Mouse (Mus musculus): ENCODE measurements around the gene 6430548M08Rik. TPM values are rescaled to one million over a fixed set of nuclear protein-coding genes. Genes with fewer than 3 reads are reported as not detected.
A peak's percentile ranks its signal among the peaks of the same experiment; 100 is the strongest.

Gene 6430548M08Rik
- polyA plus RNA-seq, 1 experiment from 2014 or later, result 12.9 TPM

DNA sequence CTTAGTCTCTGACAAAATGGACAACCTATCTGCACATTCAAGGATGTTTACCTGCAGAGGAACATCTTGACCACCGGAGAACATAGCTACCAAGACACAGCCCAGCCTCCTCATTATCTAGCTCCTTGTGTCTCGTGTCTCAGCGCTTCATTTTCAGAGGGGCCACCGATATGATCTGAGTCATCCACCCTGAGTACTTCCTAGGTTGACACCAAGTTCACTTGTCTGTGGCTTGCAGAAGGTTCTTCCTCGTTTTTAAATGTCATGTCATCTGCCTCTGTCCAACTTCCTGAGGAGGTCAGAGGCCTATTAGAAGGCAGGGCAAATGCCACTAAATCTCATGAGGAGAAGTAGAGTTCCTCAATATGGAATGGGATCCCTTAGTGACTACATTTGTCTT is 1.4 kb upstream of the 6430548M08Rik start:
- Histone ChIP-seq H3K4me1 (peaks cover 22% of the 10 kb centered on the region), H3K27ac (no peak overlapping the region), H3K36me3 (replicated peaks) (no peaks in the 10 kb centered on the region), H3K27me3 (peaks cover 30% of the 10 kb centered on the region), H3K9me3 (no peaks in the 10 kb centered on the region), H3K4me3 (replicated peaks) (no peak overlapping the region), H3K9ac (no peak overlapping the region), H3K4me2 (no peak overlapping the region)
- ATAC-seq (ENCODE audit: low FRiP score), result no peak
- WGBS, result 92% methylated on average over 5 of the region's 5 CpGs

DNA sequence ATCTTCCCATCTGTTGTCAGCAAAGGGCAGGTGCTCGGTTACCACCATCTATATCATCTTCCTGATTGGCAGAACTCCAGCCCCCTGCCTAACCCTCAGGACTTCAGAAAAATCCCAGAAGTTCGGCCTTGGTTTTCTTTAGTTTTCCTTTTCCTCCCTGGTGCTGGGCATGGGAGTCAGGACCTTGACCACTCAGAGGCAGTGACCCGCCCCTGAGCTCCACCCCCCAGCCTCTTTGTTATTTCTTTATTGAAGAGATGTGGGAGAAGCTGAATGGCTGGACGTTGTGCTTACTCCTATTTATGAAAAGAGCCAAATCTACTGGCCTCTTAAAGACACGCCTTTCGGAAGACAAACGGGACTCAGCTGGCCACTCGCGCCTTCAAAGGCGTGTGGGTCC is 646 bp upstream of the 6430548M08Rik start:
- no peaks in the 10 kb centered on the region for H3K36me3 ChIP-seq (replicated peaks)
- 2% methylated on average over 10 of the region's 10 CpGs for WGBS
- H3K9ac ChIP-seq, result peak overlapping the region; percentile 70
- H3K4me1 ChIP-seq, result peaks cover 22% of the 10 kb centered on the region
- ATAC-seq (ENCODE audit: low FRiP score), result no peak
- peak overlapping the region; percentile 84 for H3K4me2 ChIP-seq
- H3K4me3 ChIP-seq (replicated peaks), result peak overlapping the region; percentile 71
- peaks cover 30% of the 10 kb centered on the region for H3K27me3 ChIP-seq
- H3K27ac ChIP-seq, result peak overlapping the region; percentile 89
- no peaks in the 10 kb centered on the region for H3K9me3 ChIP-seq

DNA sequence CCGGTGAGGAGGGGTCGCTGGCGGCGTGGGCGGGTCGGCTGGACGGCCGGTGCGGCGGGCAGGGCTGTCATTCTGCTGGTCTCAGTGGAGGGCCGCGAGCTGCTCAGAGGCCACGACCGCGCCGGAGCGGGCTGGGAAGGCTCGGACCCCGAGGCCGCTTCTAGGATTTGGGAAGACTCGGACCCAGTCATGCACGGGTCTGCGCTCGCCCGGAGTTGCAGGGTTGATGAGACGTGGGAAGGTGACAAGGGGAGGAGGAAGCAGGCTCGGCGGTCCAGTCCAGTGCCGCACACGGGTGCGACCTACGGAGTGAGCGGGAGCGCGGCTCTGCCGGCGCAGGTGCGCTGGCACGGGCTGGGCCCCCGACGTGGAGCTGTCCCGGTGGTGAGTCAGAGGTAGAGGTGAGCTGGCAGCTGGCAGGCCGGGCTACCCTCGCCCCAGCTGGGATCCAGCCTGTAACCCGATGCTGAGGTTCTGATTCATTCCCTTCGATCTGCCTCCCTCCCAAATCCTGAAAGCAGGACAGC is 426 bp downstream of the 6430548M08Rik start:
- Histone ChIP-seq H3K27ac (peak overlapping the region; percentile 56; the same call in 1 of the 2 replicates), H3K9me3 (no peaks in the 10 kb centered on the region), H3K9ac (peak overlapping the region; percentile 78), H3K4me3 (replicated peaks) (peak overlapping the region; percentile 71), H3K4me1 (peaks cover 23% of the 10 kb centered on the region), H3K27me3 (peaks cover 30% of the 10 kb centered on the region), H3K36me3 (replicated peaks) (no peaks in the 10 kb centered on the region), H3K4me2 (peak overlapping the region; percentile 82)
- no peak; the same call in 1 of the 2 replicates for ATAC-seq (ENCODE audit: low FRiP score)
- WGBS, result 1% methylated on average over 46 of the region's 46 CpGs

DNA sequence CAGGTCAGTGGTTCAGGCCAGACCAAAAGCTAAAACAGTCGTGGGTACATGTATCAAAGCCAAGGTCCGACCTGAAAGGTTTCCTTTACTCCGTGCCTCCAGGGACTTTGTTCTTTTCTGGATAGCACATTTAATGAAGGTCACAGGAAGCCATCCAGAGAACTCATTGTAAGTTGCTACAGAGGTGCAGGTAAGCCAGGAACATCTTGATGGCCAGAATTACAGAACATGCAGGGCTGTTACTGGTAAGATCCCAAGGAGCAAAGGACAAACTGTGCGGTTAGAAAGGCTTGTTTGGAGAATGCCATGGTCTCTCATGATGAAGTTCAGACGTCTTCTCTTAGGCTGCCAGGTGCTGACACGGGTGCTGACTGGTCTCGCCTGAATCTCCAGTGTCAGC is 2.6 kb downstream of the 6430548M08Rik start:
- no peak overlapping the region; the same call in 1 of the 2 replicates for H3K9ac ChIP-seq
- WGBS, result 81% methylated on average over 7 of the region's 7 CpGs
- no peak overlapping the region for H3K4me3 ChIP-seq (replicated peaks)
- no peaks in the 10 kb centered on the region for H3K36me3 ChIP-seq (replicated peaks)
- no peak overlapping the region for H3K27ac ChIP-seq
- H3K4me1 ChIP-seq, result peaks cover 29% of the 10 kb centered on the region
- H3K4me2 ChIP-seq, result no peak overlapping the region
- ATAC-seq (ENCODE audit: low FRiP score), result no peak
- H3K9me3 ChIP-seq, result no peaks in the 10 kb centered on the region
- H3K27me3 ChIP-seq, result peaks cover 30% of the 10 kb centered on the region

DNA sequence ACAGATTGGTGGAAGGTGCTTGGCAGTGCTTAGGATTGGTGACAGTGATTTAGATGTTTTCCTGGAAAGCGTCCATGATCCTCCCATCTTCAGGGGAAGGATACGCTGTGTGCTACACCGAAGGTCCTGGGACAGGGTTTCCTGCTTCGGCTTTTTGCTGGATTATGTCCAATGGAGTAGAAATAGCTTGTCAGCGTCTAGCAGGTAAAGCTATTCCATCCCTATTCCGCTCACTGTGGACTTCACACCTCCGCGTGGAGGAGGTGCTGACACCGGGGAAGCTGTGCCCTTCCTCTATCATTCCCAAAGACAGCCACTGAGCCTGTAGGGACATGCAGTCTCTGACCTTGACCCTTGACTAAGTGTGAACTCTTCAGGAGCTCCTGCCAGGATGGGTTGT is 4.2 kb downstream of the 6430548M08Rik start:
- H3K27me3 ChIP-seq, result peaks cover 30% of the 10 kb centered on the region
- WGBS, result 87% methylated on average over 9 of the region's 9 CpGs
- H3K9me3 ChIP-seq, result no peaks in the 10 kb centered on the region
- H3K4me3 ChIP-seq (replicated peaks), result no peak overlapping the region
- no peak overlapping the region for H3K9ac ChIP-seq
- H3K36me3 ChIP-seq (replicated peaks), result no peaks in the 10 kb centered on the region
- H3K4me1 ChIP-seq, result peaks cover 24% of the 10 kb centered on the region
- ATAC-seq (ENCODE audit: low FRiP score), result no peak
- H3K27ac ChIP-seq, result no peak overlapping the region
- H3K4me2 ChIP-seq, result no peak overlapping the region

- no peak overlapping the region for H3K4me3 ChIP-seq (replicated peaks)
- H3K9me3 ChIP-seq, result no peaks in the 10 kb centered on the region
- no peak overlapping the region for H3K4me2 ChIP-seq
- H3K27me3 ChIP-seq, result peaks cover 30% of the 10 kb centered on the region
- no peak for ATAC-seq (ENCODE audit: low FRiP score)
- WGBS, result 77% methylated on average over 5 of the region's 5 CpGs
- H3K4me1 ChIP-seq, result peaks cover 21% of the 10 kb centered on the region
- H3K36me3 ChIP-seq (replicated peaks), result no peaks in the 10 kb centered on the region
- no peak overlapping the region for H3K27ac ChIP-seq
- H3K9ac ChIP-seq, result no peak overlapping the region
These were observed 4.9 kb downstream of the 6430548M08Rik start for GRCm38 (mm10) chr8:120118847-120119246.

DNA sequence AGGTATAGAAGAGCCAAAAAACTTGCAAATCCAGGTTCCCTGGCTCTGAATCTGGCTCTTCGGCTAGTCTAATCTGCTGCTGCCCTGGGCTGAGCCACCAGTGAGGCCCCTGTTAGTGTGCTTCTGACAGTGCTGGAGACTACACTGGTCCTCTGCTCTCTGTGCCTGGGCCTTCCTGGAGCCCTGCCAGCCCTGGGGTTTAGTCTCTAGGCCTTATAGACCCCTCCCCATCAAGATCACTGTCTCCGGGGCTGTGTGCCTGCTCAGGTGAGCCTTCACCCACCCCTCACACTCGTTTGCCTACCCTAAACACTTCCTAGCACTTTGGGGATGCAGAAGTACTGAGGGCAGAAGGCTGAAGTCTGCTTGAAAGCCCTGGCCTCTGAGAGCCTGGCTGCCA is 5.5 kb downstream of the 6430548M08Rik start:
- H3K9me3 ChIP-seq, result no peaks in the 10 kb centered on the region
- 68% methylated on average over 3 of the region's 3 CpGs for WGBS
- H3K4me3 ChIP-seq (replicated peaks), result no peak overlapping the region
- no peak overlapping the region for H3K4me2 ChIP-seq
- H3K9ac ChIP-seq, result no peak overlapping the region
- no peaks in the 10 kb centered on the region for H3K36me3 ChIP-seq (replicated peaks)
- ATAC-seq (ENCODE audit: low FRiP score), result no peak
- H3K27me3 ChIP-seq, result peaks cover 26% of the 10 kb centered on the region
- H3K27ac ChIP-seq, result no peak overlapping the region
- peaks cover 23% of the 10 kb centered on the region for H3K4me1 ChIP-seq

DNA sequence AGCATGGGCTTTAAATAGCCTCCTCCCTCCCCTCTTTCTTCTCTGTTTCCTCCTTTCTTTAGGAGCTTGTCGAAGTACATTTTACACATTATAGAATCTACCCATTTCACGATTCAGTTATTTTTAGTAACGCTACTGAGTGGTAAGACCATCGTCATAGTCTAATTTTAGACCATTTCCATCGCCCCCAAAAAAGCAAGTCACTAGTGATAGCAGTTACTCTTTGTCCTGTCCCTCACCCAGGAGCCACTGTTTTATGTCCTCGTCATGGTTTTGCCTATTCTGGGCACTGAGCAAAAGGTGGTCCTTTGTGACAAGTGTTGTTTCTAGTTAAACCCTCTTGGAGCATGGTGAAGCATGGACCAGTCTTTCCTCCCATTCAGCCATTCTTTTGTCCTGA is 6.0 kb downstream of the 6430548M08Rik start:
- Histone ChIP-seq H3K9ac (no peak overlapping the region), H3K36me3 (replicated peaks) (no peaks in the 10 kb centered on the region), H3K4me1 (peaks cover 23% of the 10 kb centered on the region), H3K27me3 (peaks cover 21% of the 10 kb centered on the region), H3K27ac (no peak overlapping the region), H3K4me2 (no peak overlapping the region), H3K4me3 (replicated peaks) (no peak overlapping the region), H3K9me3 (no peaks in the 10 kb centered on the region)
- 83% methylated on average over 6 of the region's 6 CpGs for WGBS
- ATAC-seq (ENCODE audit: low FRiP score), result no peak

DNA sequence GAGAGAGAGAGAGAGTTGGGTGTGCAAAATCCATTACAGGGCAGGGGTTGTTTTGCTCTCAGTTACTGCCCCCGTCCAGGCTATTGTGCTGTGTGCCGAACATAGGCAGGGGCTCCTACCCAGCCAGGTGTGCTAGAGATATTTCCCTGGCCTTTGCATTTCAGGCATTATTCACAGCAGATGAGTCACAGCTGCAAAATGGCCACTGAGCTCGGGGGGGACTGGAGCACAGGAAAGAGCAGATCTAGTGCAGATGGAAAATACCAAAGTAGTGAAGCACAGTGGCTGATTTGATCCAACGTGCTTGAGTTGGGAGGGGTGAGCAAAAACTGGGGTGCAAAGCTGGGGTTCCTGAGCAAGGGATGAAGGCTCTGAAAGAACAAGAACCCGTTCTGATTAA is 7.0 kb downstream of the 6430548M08Rik start:
- H3K9me3 ChIP-seq, result no peaks in the 10 kb centered on the region
- ATAC-seq (ENCODE audit: low FRiP score), result no peak
- no peaks in the 10 kb centered on the region for H3K36me3 ChIP-seq (replicated peaks)
- no peak overlapping the region for H3K4me2 ChIP-seq
- peaks cover 11% of the 10 kb centered on the region for H3K27me3 ChIP-seq
- 75% methylated on average over 5 of the region's 5 CpGs for WGBS
- H3K4me1 ChIP-seq, result peaks cover 29% of the 10 kb centered on the region
- H3K27ac ChIP-seq, result no peak overlapping the region
- no peak overlapping the region for H3K9ac ChIP-seq
- no peak overlapping the region for H3K4me3 ChIP-seq (replicated peaks)

DNA sequence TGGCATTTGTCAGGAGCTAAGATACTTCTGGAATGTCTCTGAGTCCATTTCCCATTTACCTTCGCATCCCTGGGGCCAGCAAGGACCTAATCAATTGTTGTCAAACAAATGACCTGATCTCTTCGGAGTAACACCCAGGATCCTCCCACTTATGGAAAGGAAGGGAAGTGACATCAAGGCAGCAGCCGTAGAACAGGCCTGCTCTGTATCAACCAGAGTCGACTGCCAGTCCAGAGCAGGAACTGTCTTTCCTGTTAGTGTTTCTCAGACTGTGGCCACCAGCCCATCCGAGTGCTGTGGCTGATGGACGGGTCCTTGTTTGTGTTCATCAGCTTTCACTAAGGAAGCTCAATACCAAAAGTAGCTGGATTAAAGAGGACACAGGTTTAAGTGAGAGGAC is 10.3 kb downstream of the 6430548M08Rik start:
- H3K9me3 ChIP-seq, result 0 out of 2 replicates have a peak, but pooled peaks cover 3% of the 10 kb centered on the region
- ATAC-seq (ENCODE audit: low FRiP score), result no peak
- peaks cover 13% of the 10 kb centered on the region; the same call in 1 of the 2 replicates for H3K27me3 ChIP-seq
- 64% methylated on average over 6 of the region's 6 CpGs for WGBS
- no peak overlapping the region for H3K4me3 ChIP-seq (replicated peaks)
- H3K4me1 ChIP-seq, result peaks cover 45% of the 10 kb centered on the region
- no peak overlapping the region for H3K9ac ChIP-seq
- H3K4me2 ChIP-seq, result no peak overlapping the region
- H3K36me3 ChIP-seq (replicated peaks), result no peaks in the 10 kb centered on the region
- H3K27ac ChIP-seq, result no peak overlapping the region

GRCm38 (mm10) chr8:120124836-120125389 is 11.0 kb downstream of the 6430548M08Rik start:
- peaks cover 13% of the 10 kb centered on the region; the same call in 1 of the 2 replicates for H3K27me3 ChIP-seq
- ATAC-seq (ENCODE audit: low FRiP score), result 0 out of 2 replicates have a peak, but pooled peaks have one; percentile 36
- H3K4me2 ChIP-seq, result no peak overlapping the region
- no peak overlapping the region for H3K9ac ChIP-seq
- H3K9me3 ChIP-seq, result 0 out of 2 replicates have a peak, but pooled peaks cover 3% of the 10 kb centered on the region
- H3K4me3 ChIP-seq (replicated peaks), result no peak overlapping the region
- no peak overlapping the region for H3K27ac ChIP-seq
- no peaks in the 10 kb centered on the region for H3K36me3 ChIP-seq (replicated peaks)
- 51% methylated on average over 7 of the region's 7 CpGs for WGBS
- H3K4me1 ChIP-seq, result peaks cover 46% of the 10 kb centered on the region

DNA sequence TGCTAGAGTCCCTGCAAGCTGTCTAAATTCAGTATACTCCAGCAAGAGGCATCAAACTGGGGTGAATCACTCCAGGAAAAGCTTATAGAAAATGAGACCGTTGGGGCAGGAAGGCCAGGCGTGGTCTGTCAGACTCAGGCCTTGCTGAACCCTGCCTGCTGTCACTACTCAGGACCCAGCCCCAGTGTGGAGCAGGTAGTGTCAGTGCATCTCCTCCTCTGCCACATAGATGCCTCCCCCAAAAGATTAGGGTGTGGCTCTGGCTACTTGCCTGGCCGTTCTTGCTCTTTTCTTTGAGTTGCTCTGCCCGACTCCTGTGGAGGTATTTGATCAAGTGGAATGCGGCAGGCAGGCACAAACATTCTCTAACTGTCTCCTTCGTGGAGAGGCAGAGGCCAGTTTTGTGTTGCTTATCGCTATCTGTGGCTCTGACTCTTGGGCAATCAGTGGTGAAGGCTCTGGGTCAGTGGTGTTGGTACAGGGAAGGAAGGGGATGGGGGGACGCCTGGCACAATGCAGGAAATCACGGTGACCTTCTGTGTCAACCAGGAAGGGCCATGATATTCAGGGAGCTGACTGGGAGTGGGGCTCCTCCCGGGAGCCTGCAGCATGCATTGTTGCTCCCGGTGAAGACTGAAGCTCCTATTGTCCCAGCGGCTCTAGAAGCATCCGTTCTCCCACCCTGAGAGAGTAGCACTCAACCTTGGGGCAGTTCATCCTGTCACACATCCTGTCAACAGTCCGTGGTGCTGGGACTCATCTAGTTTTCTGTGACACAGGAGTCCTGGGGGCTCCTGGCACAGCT is 12.6 kb downstream of the 6430548M08Rik start:
- H3K4me3 ChIP-seq (replicated peaks), result no peak overlapping the region
- 34% methylated on average over 14 of the region's 14 CpGs for WGBS
- peaks cover 44% of the 10 kb centered on the region for H3K4me1 ChIP-seq
- H3K9ac ChIP-seq, result no peak overlapping the region
- no peaks in the 10 kb centered on the region for H3K36me3 ChIP-seq (replicated peaks)
- no peak for ATAC-seq (ENCODE audit: low FRiP score)
- H3K4me2 ChIP-seq, result no peak overlapping the region
- H3K27me3 ChIP-seq, result peaks cover 13% of the 10 kb centered on the region; the same call in 1 of the 2 replicates
- 0 out of 2 replicates have a peak, but pooled peaks cover 3% of the 10 kb centered on the region for H3K9me3 ChIP-seq
- H3K27ac ChIP-seq, result peak overlapping the region; percentile 2; the same call in 1 of the 2 replicates

Measured in forebrain, embryonic 12.5 days (tissue).